Mouse (Mus musculus) heart, postnatal 0 days (tissue): Measurements from ENCODE around the gene Utp6.

Experiments used
- CTCF ChIP-seq: IDR thresholded peaks from 2 replicates; pipeline ENCODE4 v1.5.1; 2016; ENCODE audit warnings: antibody characterized with exemption, control low read depth, low read depth
- EP300 ChIP-seq: IDR thresholded peaks from 2 replicates; pipeline ENCODE4 v1.6.1; 2016; ENCODE audit warnings: antibody characterized with exemption, low read depth

- TF ChIP-seq EP300 (no peak), CTCF (no peak)
Observed at GRCm38 (mm10) chr11:79947265-79947664, 14.9 kb downstream of the Utp6 start.
